Mouse (Mus musculus) cerebellum, postnatal 36 days (tissue): ENCODE results near the gene Pcdh19.
"Not testable (repeated sequence)": the region's sequence is repeated elsewhere in the genome, so short reads cannot be mapped to it uniquely, and the experiment has no call there.

Experiments
- DNase-seq, 2 experiments: peaks; one replicate each; pipeline ENCODE4 v3.0.0; 2021 to 2022; ENCODE audit warnings: mixed read lengths in 2 of 2

Pcdh19 gene

DNA sequence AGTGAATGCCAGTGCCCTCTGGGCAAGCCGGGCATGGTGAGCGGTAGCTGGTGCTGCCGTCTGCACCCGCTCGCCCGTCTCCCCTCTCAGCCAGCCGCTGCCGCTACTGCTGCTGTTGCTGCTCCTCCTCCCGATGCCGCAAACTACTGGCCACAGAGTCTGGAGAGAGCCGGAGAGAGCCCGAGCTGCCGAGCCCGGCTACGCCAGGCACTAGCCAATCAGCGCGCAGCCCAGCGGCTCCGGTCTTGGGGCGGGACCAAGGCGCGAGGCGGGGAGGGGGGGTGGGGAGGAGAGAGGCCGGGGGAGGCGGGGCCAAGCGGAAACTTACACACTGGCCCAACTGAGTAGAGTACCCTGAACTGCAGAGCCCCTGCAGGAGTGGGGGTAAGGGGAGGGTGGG, at the start of gene Pcdh19:
Pcdh19 (minus strand) TSS at position 148 of the 400 bp plus-strand sequence.
- peak; percentile 49 to 66 for DNase-seq

DNA sequence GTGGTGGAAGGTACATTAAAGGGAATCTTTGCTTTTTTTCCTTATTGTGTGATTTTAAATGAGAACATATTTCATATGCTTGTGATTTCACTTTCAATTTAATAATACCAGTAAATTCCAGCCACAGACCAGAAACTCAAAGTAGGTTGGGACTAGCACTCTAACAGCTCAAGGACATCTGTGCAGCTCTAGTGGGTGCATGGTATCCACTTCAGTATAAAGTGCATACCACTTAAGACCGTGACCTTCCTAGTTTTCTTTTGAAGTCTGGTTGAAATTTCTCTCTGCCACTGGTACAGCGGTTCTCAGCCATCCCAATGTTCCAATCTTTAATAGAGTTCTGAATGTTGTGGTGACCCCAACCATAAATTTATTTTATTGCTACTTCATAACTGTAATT, 47.1 kb upstream of the Pcdh19 start:
- no peak for DNase-seq

- no peak for DNase-seq
Observed at GRCm38 (mm10) chrX:133734984-133735383, 46.2 kb upstream of the Pcdh19 start.

DNA sequence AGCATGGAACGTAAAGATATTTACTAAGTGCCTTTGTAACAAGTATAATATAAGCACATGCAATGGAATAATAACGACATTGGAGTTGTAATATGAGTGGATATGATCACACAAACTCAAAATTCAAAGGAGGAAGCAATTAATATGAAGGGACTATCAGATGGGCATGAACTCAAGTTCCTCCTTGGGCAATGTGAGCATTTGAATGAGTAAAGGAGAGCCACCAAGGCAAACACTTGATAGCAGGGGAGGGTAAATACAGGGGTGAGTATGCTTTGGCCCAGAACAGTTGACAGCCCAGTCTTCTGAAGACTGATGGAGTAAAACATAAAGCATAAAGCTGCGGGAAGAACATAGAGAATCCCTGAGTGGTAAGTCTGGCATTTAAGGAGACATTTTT, 32.7 kb upstream of the Pcdh19 start:
- no peak for DNase-seq

DNA sequence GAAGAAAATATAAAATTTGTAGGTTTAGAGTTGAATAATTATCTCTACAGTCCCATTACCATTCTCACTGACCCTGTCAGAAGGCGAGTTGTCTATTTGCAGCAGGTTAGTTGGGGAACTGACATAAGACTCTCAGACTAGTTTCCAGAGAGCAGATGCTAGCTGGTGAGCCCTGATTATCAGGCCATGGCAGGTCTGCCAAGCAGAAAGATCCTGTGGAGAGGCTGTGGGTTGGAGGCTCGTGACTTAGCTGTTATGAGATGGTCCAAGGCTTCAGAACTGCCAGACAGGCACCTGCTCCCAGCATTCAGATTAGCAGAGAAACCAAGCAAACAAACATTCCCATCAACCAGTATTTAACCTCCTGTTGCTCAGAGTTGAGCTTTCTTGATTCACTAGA, 21.8 kb upstream of the Pcdh19 start:
- DNase-seq = no peak

- DNase-seq = no peak
Observed at GRCm38 (mm10) chrX:133702902-133703301, 14.1 kb upstream of the Pcdh19 start.

DNA sequence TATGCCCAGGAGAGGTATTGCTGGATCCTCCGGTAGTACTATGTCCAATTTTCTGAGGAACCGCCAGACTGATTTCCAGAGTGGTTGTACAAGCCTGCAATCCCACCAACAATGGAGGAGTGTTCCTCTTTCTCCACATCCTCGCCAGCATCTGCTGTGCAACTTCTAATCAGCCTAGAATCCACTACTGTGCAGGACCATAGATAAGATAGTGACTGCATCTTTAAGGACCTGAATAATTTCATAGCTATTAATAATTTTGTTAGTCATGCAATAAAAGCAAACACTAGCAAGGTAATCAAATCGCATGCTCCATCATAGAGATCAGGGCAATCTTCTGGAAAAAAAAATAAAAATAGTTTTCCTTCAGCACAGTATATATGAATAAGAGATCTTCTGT, 9.1 kb upstream of the Pcdh19 start:
- DNase-seq = not testable (repeated sequence)

DNA sequence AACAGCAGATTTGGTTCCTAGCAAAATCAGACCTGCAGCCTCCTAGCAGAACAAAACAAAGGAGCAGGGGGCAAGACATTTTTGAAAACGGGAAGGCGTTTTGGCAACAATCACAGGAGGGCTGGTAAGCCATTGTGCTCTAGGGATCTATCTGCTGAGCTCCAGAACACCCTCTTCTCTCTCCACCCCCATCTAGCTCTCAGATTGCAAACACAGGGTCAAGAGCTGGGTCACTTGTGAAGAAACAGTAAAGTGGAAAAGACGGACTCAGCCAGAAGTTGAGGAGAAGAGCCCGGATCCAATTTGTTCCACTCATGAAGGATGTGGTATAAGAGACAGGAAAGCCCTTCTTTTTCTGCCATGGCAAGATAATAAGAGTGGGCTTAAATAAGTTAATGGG, 7.7 kb upstream of the Pcdh19 start:
- DNase-seq = no peak

GRCm38 (mm10) chrX:133693037-133693760, 4.4 kb upstream of the Pcdh19 start:
- DNase-seq = no peak

DNA sequence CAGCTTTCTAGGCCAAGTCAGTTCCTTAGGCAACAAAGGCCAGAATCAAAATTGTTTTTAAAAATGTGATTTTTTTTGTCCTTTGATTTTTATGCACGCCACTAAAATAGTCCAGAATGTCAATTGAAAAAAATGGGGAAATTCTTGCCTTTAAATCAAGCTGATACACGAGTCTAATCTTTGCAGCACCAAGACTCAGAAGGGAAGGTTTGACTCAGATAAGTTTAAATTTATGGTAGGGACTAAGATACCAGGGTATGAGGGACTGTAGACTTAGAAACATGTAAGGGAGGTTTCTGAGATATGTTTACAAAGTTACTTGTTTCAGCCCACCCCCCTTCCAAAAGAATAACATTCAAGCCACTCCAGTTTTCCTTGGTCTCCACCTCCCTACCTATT, 3.6 kb upstream of the Pcdh19 start:
- DNase-seq = no peak

DNA sequence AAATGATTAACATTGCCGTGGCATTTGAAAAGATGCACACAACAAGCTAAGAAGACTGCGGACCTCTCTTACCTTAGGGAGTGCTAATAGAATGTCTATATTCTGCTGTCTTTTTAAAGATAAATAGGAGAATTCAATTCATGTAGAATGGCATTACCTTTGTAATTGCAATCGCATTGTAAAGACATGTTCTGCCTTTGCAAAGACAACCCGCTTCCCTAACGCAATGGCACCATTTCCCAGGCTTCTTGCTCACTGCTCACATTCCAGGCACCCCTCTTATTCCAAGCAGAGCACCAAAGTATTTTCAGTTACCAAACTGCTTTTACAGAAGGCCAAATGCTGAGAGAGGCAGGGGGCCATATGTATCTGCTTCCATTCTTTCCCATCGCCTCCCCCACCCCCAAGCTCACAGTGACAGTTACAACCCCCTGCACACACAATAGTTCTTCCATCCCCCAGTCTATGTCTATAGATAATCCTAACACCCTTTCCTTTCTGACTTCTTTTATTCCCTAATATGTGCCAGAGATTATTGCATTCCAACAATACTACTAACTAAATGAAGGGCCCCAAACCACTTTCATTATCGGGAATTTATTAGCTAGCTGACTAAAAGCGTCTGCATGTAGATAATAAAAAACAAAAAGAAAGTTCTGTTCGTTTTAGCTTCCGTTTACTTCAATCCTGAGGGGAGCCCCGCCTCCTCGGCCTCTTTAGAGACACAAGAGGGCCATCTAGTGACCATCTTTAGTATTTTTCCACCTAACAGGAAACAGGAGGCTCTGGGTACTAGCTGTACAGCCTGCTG, 3.0 kb upstream of the Pcdh19 start:
- DNase-seq = peak; percentile 33 to 34

DNA sequence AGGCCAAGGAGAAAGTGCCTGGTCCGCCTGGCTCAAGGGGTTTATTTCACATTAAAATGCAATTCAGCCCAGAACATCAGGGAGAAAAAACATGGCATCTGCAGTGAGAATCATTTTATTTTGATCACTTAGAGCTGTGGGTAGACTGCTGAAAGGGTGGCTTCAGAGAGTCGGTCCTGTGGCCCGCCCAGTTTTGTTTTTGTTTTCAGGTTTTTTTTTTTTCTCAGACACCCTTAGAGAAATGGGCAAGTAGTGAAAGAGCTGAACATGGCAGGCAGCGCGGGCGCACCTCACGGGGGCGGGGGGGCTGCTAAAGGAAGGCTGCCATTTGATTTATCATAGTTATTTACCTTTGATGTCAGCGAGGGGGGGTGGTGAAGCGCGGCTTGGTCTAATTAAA, 2.0 kb upstream of the Pcdh19 start:
- DNase-seq = no peak

DNA sequence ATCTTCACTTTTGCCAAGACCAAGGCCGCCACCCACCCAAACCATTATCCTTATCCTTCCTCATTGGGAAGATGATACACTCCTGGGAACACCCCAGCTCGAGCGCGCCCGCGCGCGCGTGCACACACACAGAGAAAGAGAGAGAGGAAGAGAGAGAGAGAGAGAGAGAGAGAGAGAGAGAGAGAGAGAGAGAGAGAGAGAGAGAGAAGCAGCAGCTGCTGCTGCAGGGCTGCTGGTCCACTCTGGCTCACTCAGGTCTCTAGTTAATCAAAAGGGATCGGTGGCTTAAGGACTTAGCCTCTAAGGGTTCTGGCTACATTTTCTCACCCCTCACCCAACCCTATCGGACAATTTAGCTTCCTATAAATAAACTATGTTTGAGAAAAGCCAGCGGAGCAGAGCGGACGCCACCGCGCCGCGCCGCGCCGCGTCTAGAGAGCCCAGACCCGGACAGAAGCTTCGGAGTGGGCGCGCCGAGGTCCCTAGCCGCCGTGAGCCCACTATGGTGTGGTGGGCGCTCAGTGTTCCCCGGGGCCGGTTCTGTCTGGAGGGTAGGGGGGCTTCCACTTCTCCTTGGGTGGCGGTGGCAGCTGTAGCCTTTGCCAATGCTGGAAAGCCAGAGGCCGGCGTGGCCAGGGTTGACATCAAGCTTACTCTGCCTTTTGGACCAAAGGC, 926 bp upstream of the Pcdh19 start:
- no peak for DNase-seq

DNA sequence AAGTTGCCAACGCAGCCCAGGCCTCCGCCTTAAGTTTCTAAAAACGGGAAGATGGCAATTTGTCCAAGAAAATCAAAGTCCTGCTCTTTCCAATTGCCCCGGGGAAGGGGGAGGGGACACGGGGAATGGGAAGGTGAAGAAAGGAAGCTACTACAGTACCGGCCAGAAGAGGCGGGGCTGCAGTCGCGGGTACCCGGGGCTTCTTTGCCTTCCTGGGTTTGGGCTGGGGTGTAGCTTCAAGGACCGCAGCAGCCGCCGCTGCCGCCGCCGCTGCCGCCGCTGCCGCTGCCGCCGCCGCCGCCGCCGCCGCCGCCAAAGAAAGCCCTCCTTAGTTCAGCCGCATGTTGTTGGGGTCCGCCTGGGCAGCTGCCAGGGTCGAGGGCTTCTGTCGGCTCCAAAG, 631 bp downstream of the Pcdh19 start:
- DNase-seq = no peak

DNA sequence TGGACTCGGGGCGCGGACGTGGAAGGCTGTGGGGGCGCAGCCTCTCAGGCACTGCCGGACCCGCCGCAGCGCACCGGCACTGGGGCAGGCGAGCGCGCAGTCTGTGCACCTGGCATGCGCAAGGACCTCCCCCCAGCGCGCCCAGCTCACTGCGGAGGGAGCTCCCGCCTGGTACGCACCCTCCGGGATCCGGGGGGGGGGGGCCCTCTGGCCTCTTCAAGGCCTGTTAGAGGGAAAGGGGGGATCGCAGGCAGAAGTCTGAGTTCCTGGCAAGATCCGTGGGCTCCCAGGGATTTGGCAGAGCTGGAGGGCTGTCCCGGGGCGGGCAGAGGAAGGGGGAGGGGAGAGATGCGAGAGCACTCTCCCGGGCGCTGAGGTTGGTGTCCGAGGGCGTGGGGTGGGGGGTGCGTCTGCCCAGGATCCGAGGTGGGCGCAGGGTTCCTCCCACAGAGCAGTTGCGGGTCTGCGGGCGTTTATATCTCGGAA, 1.1 kb downstream of the Pcdh19 start:
- no peak for DNase-seq

DNA sequence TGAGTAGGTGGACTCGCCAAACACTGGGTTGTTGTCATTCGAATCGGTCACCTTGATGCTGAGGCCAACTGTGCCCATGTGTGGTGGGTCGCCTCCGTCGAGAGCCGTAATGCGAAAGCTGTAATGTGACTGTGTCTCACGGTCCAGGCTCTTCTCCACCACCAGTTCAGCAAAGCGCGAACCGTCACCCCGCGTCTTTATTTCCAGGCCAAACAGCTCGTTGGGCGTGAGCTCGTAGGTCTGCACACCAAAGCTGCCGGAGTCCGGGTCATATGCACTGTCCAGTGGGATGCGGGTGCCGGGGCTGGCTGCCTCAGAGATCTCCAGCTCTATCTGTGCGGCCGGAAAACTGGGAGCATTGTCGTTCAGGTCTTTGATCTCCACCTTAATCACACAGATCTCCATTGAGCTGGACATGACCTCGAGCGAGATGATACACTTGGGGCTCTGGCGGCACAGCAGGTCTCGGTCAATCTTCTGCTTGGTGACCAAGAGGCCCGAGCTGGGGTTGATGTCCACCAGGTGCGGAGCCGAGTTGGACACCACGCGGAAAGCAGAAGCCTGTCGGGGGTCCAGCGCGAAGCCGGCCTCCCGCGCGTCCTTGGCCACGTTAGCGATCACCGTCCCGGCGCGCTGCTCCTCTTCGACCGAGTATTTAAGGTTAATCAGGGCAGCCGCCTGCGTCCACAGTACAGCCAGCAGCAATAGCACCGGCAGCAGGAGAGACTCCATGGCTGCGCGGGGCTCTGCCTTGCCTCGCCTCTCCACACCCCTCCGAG, 2.1 kb downstream of the Pcdh19 start:
- no peak for DNase-seq

GRCm38 (mm10) chrX:133685572-133685971, 3.2 kb downstream of the Pcdh19 start:
- no peak for DNase-seq

- no peak for DNase-seq
Observed at GRCm38 (mm10) chrX:133683961-133684360, 4.8 kb downstream of the Pcdh19 start.

GRCm38 (mm10) chrX:133675121-133675520, 13.7 kb downstream of the Pcdh19 start:
- DNase-seq = no peak

DNA sequence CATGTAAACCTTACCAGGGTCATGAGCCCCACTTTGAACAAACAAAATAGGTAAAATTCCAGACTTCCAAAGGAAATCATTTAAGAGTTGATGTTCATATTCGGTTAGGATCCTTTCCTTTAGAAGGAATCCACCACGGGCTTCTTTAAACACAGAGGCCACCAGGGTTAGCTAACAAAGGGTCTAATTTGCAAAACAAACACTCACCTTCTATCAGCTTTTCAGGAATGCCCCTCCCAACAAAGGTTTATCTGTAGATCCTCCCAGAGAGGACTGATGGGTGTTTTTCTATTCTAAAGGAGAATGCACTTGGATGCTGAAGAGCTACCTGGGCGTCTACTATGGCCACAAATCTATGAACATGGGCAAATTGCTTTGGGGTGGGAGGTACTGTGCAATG, 15.0 kb downstream of the Pcdh19 start:
- no peak for DNase-seq

- DNase-seq = no peak
Observed at GRCm38 (mm10) chrX:133660111-133660510, 28.7 kb downstream of the Pcdh19 start.
